Mouse (Mus musculus) lung, adult 2 months (tissue): ENCODE measurements around the gene Gimap8. TPM values are rescaled to one million over a fixed set of nuclear protein-coding genes. Genes with fewer than 3 reads are reported as not detected.
"Not testable (repeated sequence)": the region's sequence is repeated elsewhere in the genome, so short reads cannot be mapped to it uniquely, and the experiment has no call there.

Experiments
- DNase-seq: peaks from one replicate; pipeline ENCODE4 v3.0.0; 2022
- H3K4me1 ChIP-seq: fragments of 200-500 bp; 2 replicates; pipeline ENCODE4 v1.6.1; 2011; ENCODE audit warnings: low read length; ENCODE audit not compliant: control insufficient read depth, insufficient read depth
- H3K4me3 ChIP-seq: fragments of 200-500 bp; replicated peaks from 2 replicates; pipeline ENCODE3; 2011; ENCODE audit warnings: low read depth, mild to moderate bottlenecking, control low read depth, low read length; ENCODE audit errors: extremely low read depth
- CTCF ChIP-seq: fragments of 200-500 bp; IDR thresholded peaks from 2 replicates; pipeline ENCODE4 v1.5.1; 2011; ENCODE audit warnings: mild to moderate bottlenecking, low read length, control low read depth; ENCODE audit not compliant: insufficient read depth
- POLR2A ChIP-seq: fragments of 200-500 bp; IDR thresholded peaks from 2 replicates; pipeline ENCODE4 v1.6.1; 2011; ENCODE audit warnings: low read depth, mild to moderate bottlenecking, control low read depth, low read length, borderline replicate concordance; ENCODE audit errors: extremely low read depth
- WGBS: fragments of 180-500 bp; shearing (Covaris S2); methylation state at CpG from one replicate; pipeline ENCODE4 v1.1.7; 2018; 5-methylcytosine and 5-hydroxymethylcytosine counted together
- polyA plus RNA-seq: library from polyadenylated mRNA; depleted of rRNA; stranded (reverse); fragments of >200 nt; gene quantifications from 2 replicates; pipeline ENCODE4 v1.2.3, GENCODE M21; 2012

Gimap8 gene
- polyA plus RNA-seq, 1 experiment: 15.2 TPM

DNA sequence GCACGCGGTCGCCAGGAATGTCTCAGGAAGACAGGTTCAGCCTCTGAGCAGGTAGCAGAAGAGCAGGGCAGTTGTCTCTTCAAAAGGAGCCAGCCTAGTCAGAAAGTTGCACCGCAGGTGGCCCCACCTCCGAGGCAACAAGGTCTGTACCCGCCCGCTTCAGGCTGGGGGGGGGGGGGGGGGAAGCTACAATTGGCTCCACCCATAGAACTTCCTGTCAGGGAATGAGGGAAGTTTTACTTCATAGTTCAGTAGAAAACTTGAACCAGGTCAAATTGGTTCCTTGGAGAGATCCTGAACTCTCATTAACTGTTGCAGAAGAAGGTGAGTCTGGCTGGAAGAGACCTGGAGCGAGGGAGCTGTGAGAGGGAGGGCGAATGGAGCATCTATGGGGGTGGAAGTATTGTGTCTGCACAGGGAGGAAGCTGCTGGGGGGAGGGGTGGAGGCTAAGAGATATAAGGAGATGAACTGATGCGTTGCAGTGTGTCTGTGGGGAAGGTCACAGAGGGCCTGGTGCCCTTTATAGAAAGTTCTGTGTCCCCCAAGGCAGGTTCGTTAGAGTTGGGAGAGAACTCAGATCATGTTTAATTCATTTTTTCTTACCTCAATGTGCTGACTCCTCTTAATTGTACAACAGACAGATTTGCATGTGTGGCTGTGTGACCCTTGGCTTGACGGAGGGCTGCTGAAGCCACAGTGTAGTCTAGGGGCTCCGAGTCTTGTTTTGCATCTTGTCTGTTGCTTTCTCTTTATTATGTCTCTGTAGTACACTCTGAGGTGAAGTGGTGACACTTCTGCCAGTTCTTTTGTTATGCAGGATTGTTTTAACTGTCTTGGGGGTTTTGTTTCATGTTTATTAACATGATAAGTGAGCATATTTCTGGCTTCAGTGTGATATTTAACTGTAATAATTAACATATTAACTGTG lies 29.2 kb downstream of the Gimap8 start, which contains the start of gene Gimap9:
TSS of gene Gimap9 (plus strand) at position 199 of the 929 bp plus-strand sequence.
- no peak for TF ChIP-seq CTCF
- peak; percentile 45; the same call in 1 of the 2 replicates for TF ChIP-seq POLR2A
- H3K4me3 ChIP-seq: peak within 1 kb of the TSS; percentile 68
- 19% methylated on average over 13 of the region's 13 CpGs for WGBS
- DNase-seq: peak; percentile 37
- peaks cover 3% of the 10 kb centered on the region; the same call in 1 of the 2 replicates for H3K4me1 ChIP-seq

DNA sequence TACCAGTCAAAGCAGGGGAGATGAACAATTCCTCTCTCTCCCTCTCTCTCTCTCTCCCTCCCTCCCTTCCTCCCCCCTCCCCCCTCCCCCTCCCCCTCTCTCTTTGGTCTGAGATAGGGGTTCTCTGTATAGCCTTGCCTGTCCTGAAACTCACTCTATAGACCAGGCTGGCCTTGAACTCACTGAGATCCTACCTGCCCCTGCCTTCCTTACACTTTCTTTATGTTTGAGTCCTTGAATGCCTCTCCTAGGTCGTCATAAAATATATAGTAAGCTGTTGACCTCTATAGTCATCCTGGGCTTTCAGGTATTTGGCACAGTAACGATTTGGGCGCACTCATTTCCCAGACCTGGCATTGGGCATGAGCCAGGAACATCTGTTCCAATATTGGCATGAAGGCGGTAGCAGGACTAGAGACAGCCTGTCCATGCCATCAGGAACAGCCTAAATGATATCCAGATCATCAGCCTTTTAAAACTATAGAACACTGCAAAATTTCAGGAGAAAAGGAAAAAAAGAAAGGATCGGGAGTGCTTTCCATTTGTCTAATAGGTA lies 29.9 kb downstream of the Gimap8 start:
- no peak for DNase-seq
- WGBS: 56% methylated on average over 5 of the region's 5 CpGs
- TF ChIP-seq POLR2A (no peak), CTCF (no peak)
- Histone ChIP-seq H3K4me1 (peaks cover 3% of the 10 kb centered on the region), H3K4me3 (no peak overlapping the region)

DNA sequence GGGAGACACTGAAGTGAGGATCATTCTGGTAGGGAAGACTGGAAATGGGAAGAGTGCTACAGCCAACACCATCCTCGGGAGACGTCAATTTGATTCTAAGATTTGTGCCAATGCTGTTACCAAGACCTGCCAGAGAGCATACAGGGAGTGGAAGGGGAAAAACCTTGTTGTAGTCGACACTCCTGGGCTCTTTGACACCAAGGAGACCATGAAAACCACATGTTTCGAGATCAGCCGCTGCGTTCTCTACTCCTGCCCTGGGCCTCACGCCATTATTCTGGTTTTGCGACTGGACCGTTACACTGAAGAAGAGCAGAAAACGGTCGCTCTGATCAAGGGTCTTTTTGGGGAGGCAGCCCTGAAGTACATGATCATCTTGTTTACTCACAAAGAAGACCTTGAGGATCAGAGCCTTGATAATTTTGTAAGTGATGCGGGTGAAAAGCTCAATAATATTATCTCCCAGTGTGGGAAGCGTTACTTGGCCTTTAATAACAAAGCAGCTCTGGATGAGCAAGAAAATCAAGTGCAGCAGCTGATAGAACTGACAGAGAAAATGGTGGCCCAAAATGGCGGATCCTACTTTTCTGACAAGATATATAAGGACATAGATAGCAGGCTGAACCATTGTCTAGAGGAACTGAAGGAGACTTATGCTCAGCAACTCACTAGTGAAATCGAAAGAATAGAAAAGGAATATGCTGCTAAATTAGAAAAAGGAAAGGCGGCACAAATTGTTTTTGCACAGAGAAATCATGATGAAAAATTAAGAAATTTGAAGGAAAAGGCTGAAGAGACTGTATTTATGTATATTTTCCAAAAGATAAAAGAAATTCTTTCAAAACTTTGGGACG lies 30.7 kb downstream of the Gimap8 start:
- no peak for DNase-seq
- Histone ChIP-seq H3K4me1 (peaks cover 4% of the 10 kb centered on the region), H3K4me3 (no peak overlapping the region)
- TF ChIP-seq POLR2A: no peak
- TF ChIP-seq CTCF: no peak
- WGBS: 86% methylated on average over 17 of the region's 17 CpGs

DNA sequence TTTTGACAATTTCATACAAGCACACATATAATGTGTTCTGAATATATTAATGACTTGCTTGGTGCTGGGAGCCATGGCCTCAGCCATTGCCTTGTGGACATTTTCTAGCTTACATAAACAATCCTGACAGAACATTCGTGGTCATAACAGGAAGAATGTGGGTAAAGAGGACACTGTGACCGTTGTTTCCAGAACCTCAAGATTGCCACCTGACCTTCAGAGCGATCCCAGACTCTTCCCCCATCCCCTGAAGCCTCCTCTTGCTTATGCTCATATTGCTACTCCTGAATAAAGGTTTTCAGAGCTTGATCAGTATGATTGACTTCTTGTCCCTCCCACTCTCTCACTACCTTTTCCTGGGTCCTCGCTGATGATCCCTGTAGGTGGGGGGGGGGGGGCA lies 31.4 kb downstream of the Gimap8 start:
- no peak overlapping the region for H3K4me3 ChIP-seq
- WGBS: 48% methylated on average over 4 of the region's 4 CpGs
- no peak for TF ChIP-seq POLR2A
- TF ChIP-seq CTCF: no peak

DNA sequence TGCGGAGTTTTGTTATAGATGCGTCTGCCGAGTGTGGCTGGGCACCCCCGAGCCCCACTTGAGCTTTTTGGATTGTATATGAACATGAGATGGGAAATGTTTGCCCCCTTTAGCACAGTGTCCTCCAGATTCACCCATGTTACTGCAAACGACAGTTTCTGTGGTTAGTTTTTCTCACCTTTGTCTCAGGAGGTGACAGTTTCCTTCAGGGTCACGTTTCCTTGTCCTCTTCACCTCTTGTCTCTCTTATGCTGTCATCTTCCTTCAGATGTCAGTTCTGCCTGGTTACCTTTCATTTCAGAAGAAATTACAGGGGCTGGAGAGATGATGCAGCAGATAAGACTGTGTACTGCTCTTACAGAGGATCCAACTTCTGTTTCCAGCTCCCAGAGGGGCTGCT lies 32.7 kb downstream of the Gimap8 start:
- WGBS: 79% methylated on average over 6 of the region's 6 CpGs
- no peak for DNase-seq
- TF ChIP-seq CTCF: no peak
- TF ChIP-seq POLR2A: no peak
- Histone ChIP-seq H3K4me1 (peaks cover 4% of the 10 kb centered on the region), H3K4me3 (no peak overlapping the region)

More for the DNA sequence above, 31.4 kb downstream of the Gimap8 start:
- peaks cover 4% of the 10 kb centered on the region for H3K4me1 ChIP-seq
- DNase-seq: no peak

DNA sequence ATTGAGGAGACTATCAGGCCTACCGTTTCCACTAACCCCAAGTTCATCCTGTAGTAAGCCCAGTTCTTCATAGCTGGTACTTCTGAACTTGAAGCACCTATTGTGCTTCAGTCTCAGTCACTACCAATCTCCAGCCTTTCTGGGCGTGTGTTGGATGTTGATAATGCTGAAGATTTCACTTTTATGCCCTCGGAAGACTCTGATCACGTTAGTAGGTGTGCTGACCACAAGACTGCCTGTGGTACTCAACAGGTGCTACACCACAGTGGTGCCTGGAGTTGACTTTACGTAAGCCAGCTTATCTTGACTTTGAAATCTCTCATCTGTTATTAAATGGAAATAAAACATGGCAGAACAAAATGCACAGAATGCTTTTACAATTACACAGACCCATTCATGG lies 33.4 kb downstream of the Gimap8 start:
- 77% methylated on average over 5 of the region's 5 CpGs for whole genome bisulfite sequencing

DNA sequence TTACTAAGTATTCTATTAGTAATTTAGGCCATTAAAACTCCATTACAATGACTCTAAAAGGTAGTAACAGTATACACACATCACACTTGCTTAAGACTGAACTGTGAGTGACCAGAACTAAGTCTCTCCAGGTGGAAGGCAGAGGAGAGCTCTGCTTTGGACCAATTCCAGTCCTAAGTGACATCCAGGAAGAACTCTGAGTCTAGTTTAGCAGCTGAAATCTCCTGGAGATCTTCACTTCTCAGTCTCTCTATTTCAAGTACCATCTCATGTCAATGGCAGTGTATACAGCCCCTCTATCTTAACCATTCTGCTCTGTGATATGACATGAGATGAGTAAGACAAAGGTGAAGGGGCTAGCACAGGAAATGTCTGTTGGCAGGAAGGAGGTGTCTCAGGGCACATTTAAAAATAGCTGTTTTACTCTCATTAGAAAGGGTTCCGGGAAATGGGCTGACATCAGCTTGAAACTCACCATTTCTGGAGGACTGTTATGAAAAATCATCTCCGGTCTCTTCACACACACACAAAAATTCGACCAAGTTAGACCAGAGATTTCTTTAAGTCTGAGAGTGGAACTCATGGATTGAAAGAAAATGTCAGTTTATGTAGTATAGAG lies 34.5 kb downstream of the Gimap8 start:
- TF ChIP-seq POLR2A (no peak), CTCF (no peak)
- peaks cover 2% of the 10 kb centered on the region for H3K4me1 ChIP-seq
- 42% methylated on average over 3 of the region's 3 CpGs for WGBS
- H3K4me3 ChIP-seq: no peak overlapping the region
- no peak for DNase-seq

More for the DNA sequence above, 33.4 kb downstream of the Gimap8 start:
- no peak for DNase-seq
- TF ChIP-seq POLR2A (no peak), CTCF (no peak)
- no peak overlapping the region for H3K4me3 ChIP-seq
- peaks cover 4% of the 10 kb centered on the region for H3K4me1 ChIP-seq

DNA sequence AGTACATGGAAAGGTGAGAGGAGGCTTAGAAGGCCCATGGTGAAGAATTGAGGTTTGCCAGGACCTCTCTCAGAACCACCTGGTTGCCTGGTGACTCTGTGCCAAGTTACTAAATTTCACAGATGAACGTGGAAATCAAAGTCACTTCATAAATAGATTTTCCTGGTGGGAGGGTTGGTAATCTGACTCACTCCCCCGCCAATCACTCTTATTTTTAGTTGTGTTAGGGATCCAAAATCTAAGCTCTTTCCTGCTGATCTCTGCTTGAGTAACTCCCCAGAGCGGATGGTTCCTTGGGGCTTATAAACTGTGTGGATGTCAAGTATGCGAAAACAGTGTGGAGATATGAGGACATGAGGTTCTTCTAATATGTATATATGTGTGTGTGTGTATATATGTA lies 35.2 kb downstream of the Gimap8 start:
- TF ChIP-seq CTCF (no peak), POLR2A (no peak)
- WGBS: 63% methylated on average over 4 of the region's 4 CpGs

DNA sequence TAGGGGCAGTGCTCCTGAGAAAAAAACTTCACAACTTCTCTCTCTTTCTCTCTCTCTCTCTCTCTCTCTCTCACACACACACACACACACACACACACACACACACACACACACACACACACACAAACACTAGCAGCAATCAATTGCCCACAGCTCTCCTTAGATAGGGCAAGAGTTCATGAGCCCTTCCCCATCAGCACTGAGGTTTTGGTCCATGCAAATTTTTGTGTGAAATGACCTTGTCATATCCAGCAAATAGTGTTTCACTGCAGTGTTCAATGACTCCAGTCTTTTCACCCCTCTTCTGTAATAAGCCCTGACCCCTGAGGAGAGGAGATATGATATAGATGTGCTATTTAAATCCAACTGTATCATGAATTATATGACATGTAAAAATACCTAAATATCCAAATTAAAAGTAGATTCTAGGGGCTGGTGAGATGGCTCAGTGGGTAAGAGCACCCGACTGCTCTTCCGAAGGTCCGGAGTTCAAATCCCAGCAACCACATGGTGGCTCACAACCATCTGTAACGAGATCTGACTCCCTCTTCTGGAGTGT lies 36.3 kb downstream of the Gimap8 start:
- not testable (repeated sequence) for H3K4me3 ChIP-seq, DNase-seq, H3K4me1 ChIP-seq
- 86% methylated on average over 4 of the region's 4 CpGs for WGBS

More for the DNA sequence above, 35.2 kb downstream of the Gimap8 start:
- Histone ChIP-seq H3K4me1 (peaks cover 2% of the 10 kb centered on the region), H3K4me3 (no peak overlapping the region)
- DNase-seq: no peak
